Mouse (Mus musculus): ENCODE data around the gene Mtf1. TPM values are rescaled to one million over a fixed set of nuclear protein-coding genes. Genes with fewer than 3 reads are reported as not detected.

Gene Mtf1
- polyA plus RNA-seq, 1 experiment from 2014 or later: 12.6 TPM

- peak within 1 kb of the TSS; percentile 91 for H3K9ac ChIP-seq (replicated peaks; ENCODE audit: low read length)
- peak within 1 kb of the TSS; percentile 73 for H3K4me2 ChIP-seq (ENCODE audit: low read depth, low read length)
- no peaks in the 10 kb centered on the region for H3K36me3 ChIP-seq (replicated peaks; ENCODE audit: control insufficient read depth, insufficient read depth, low read depth, low read length)
- peak within 1 kb of the TSS; percentile 81 for H3K27ac ChIP-seq (replicated peaks; ENCODE audit: low read depth, low read length)
- ATAC-seq (replicated peaks; ENCODE audit: insufficient number of reproducible peaks, low FRiP score, low TSS enrichment, low read depth): peak; percentile 88
- peak within 1 kb of the TSS; percentile 98 for H3K4me3 ChIP-seq (ENCODE audit: low read depth, low read length)
- DNase-seq (ENCODE audit: low spot score): peak; percentile 96
- no peaks in the 10 kb centered on the region for H3K27me3 ChIP-seq (ENCODE audit: control insufficient read depth, insufficient read depth, low read length)
- H3K9me3 ChIP-seq (replicated peaks; ENCODE audit: control insufficient read depth, low read length): no peaks in the 10 kb centered on the region
- WGBS: under 1% methylated on average over 68 of the region's 90 CpGs
- 0 out of 2 replicates have a peak, but pooled peaks cover 6% of the 10 kb centered on the region for H3K4me1 ChIP-seq (ENCODE audit: control insufficient read depth, insufficient read depth, low read length)
These were observed 48.5 kb downstream of the Mtf1 start, which contains the start of gene Yrdc for GRCm38 (mm10) chr4:124850261-124850913. Yrdc (plus strand) TSS chr4:124850679.

- H3K9me3 ChIP-seq (replicated peaks; ENCODE audit: control insufficient read depth, low read length): no peaks in the 10 kb centered on the region
- peak within 1 kb of the TSS; percentile 81 for H3K27ac ChIP-seq (replicated peaks; ENCODE audit: low read depth, low read length)
- 0 out of 2 replicates have a peak, but pooled peaks cover 6% of the 10 kb centered on the region for H3K4me1 ChIP-seq (ENCODE audit: control insufficient read depth, insufficient read depth, low read length)
- peak within 1 kb of the TSS; percentile 91 for H3K9ac ChIP-seq (replicated peaks; ENCODE audit: low read length)
- H3K27me3 ChIP-seq (ENCODE audit: control insufficient read depth, insufficient read depth, low read length): no peaks in the 10 kb centered on the region
- H3K4me2 ChIP-seq (ENCODE audit: low read depth, low read length): peak within 1 kb of the TSS; percentile 73
- DNase-seq (ENCODE audit: low spot score) (peak; percentile 36), ATAC-seq (replicated peaks; ENCODE audit: insufficient number of reproducible peaks, low FRiP score, low TSS enrichment, low read depth) (peak; percentile 32)
- under 1% methylated on average over 74 of the region's 75 CpGs for WGBS
- H3K4me3 ChIP-seq (ENCODE audit: low read depth, low read length): peak within 1 kb of the TSS; percentile 98
- H3K36me3 ChIP-seq (replicated peaks; ENCODE audit: control insufficient read depth, insufficient read depth, low read depth, low read length): no peaks in the 10 kb centered on the region
These were observed 49.2 kb downstream of the Mtf1 start, which contains the start of gene 1110065P20Rik for GRCm38 (mm10) chr4:124850933-124851658. 1110065P20Rik (minus strand) TSS chr4:124851196.

GRCm38 (mm10) chr4:124856294-124856693 is 54.4 kb downstream of the Mtf1 start:
- Histone ChIP-seq H3K4me2 (ENCODE audit: low read depth, low read length) (no peak overlapping the region), H3K36me3 (replicated peaks; ENCODE audit: control insufficient read depth, insufficient read depth, low read depth, low read length) (no peaks in the 10 kb centered on the region), H3K4me1 (ENCODE audit: control insufficient read depth, insufficient read depth, low read length) (0 out of 2 replicates have a peak, but pooled peaks cover 3% of the 10 kb centered on the region), H3K9me3 (replicated peaks; ENCODE audit: control insufficient read depth, low read length) (no peaks in the 10 kb centered on the region), H3K9ac (replicated peaks; ENCODE audit: low read length) (no peak overlapping the region), H3K27ac (replicated peaks; ENCODE audit: low read depth, low read length) (no peak overlapping the region), H3K4me3 (ENCODE audit: low read depth, low read length) (no peak overlapping the region), H3K27me3 (ENCODE audit: control insufficient read depth, insufficient read depth, low read length) (peaks cover 7% of the 10 kb centered on the region)
- ATAC-seq (replicated peaks; ENCODE audit: insufficient number of reproducible peaks, low FRiP score, low TSS enrichment, low read depth) (no peak), DNase-seq (ENCODE audit: low spot score) (no peak)
- 92% methylated on average over 8 of the region's 8 CpGs for WGBS

- WGBS: 71% methylated on average over 5 of the region's 5 CpGs
- H3K4me3 ChIP-seq (ENCODE audit: low read depth, low read length): no peak overlapping the region
- no peak for DNase-seq (ENCODE audit: low spot score)
- no peaks in the 10 kb centered on the region for H3K9me3 ChIP-seq (replicated peaks; ENCODE audit: control insufficient read depth, low read length)
- no peak overlapping the region for H3K27ac ChIP-seq (replicated peaks; ENCODE audit: low read depth, low read length)
- H3K27me3 ChIP-seq (ENCODE audit: control insufficient read depth, insufficient read depth, low read length): peaks cover 21% of the 10 kb centered on the region
- H3K36me3 ChIP-seq (replicated peaks; ENCODE audit: control insufficient read depth, insufficient read depth, low read depth, low read length): no peaks in the 10 kb centered on the region
- ATAC-seq (replicated peaks; ENCODE audit: insufficient number of reproducible peaks, low FRiP score, low TSS enrichment, low read depth): no peak
- H3K9ac ChIP-seq (replicated peaks; ENCODE audit: low read length): no peak overlapping the region
- no peak overlapping the region for H3K4me2 ChIP-seq (ENCODE audit: low read depth, low read length)
- H3K4me1 ChIP-seq (ENCODE audit: control insufficient read depth, insufficient read depth, low read length): peaks cover 2% of the 10 kb centered on the region; the same call in 1 of the 2 replicates
These were observed 56.5 kb downstream of the Mtf1 start for GRCm38 (mm10) chr4:124858370-124858769.

GRCm38 (mm10) chr4:124860446-124860845 is 58.5 kb downstream of the Mtf1 start:
- no peaks in the 10 kb centered on the region for H3K36me3 ChIP-seq (replicated peaks; ENCODE audit: control insufficient read depth, insufficient read depth, low read depth, low read length)
- ATAC-seq (replicated peaks; ENCODE audit: insufficient number of reproducible peaks, low FRiP score, low TSS enrichment, low read depth) (no peak), DNase-seq (ENCODE audit: low spot score) (peak; percentile 89)
- no peak overlapping the region for H3K9ac ChIP-seq (replicated peaks; ENCODE audit: low read length)
- H3K4me1 ChIP-seq (ENCODE audit: control insufficient read depth, insufficient read depth, low read length): peaks cover 2% of the 10 kb centered on the region; the same call in 1 of the 2 replicates
- no peak overlapping the region for H3K27ac ChIP-seq (replicated peaks; ENCODE audit: low read depth, low read length)
- 17% methylated on average over 7 of the region's 7 CpGs for WGBS
- H3K9me3 ChIP-seq (replicated peaks; ENCODE audit: control insufficient read depth, low read length): no peaks in the 10 kb centered on the region
- peaks cover 21% of the 10 kb centered on the region for H3K27me3 ChIP-seq (ENCODE audit: control insufficient read depth, insufficient read depth, low read length)
- no peak overlapping the region for H3K4me2 ChIP-seq (ENCODE audit: low read depth, low read length)
- H3K4me3 ChIP-seq (ENCODE audit: low read depth, low read length): no peak overlapping the region

GRCm38 (mm10) chr4:124861283-124862188 is 59.6 kb downstream of the Mtf1 start, which contains the start of gene Maneal:
Maneal (minus strand) TSS chr4:124862171.
- ATAC-seq (replicated peaks; ENCODE audit: insufficient number of reproducible peaks, low FRiP score, low TSS enrichment, low read depth) (peak; percentile 50), DNase-seq (ENCODE audit: low spot score) (no peak)
- H3K4me2 ChIP-seq (ENCODE audit: low read depth, low read length): peak within 1 kb of the TSS; percentile 79
- no peaks in the 10 kb centered on the region for H3K9me3 ChIP-seq (replicated peaks; ENCODE audit: control insufficient read depth, low read length)
- WGBS: 3% methylated on average over 59 of the region's 77 CpGs
- H3K27me3 ChIP-seq (ENCODE audit: control insufficient read depth, insufficient read depth, low read length): peaks cover 21% of the 10 kb centered on the region
- peak within 1 kb of the TSS; percentile 60 for H3K9ac ChIP-seq (replicated peaks; ENCODE audit: low read length)
- H3K27ac ChIP-seq (replicated peaks; ENCODE audit: low read depth, low read length): no peak within 1 kb of the TSS
- H3K4me3 ChIP-seq (ENCODE audit: low read depth, low read length): peak within 1 kb of the TSS; percentile 55
- H3K4me1 ChIP-seq (ENCODE audit: control insufficient read depth, insufficient read depth, low read length): peaks cover 2% of the 10 kb centered on the region; the same call in 1 of the 2 replicates
- H3K36me3 ChIP-seq (replicated peaks; ENCODE audit: control insufficient read depth, insufficient read depth, low read depth, low read length): no peaks in the 10 kb centered on the region

GRCm38 (mm10) chr4:124872719-124873118 is 70.8 kb downstream of the Mtf1 start:
- ATAC-seq (replicated peaks; ENCODE audit: insufficient number of reproducible peaks, low FRiP score, low TSS enrichment, low read depth) (no peak), DNase-seq (ENCODE audit: low spot score) (no peak)
- Histone ChIP-seq H3K4me1 (ENCODE audit: control insufficient read depth, insufficient read depth, low read length) (no peaks in the 10 kb centered on the region), H3K4me3 (ENCODE audit: low read depth, low read length) (no peak overlapping the region), H3K4me2 (ENCODE audit: low read depth, low read length) (no peak overlapping the region), H3K9ac (replicated peaks; ENCODE audit: low read length) (no peak overlapping the region), H3K9me3 (replicated peaks; ENCODE audit: control insufficient read depth, low read length) (no peaks in the 10 kb centered on the region), H3K27me3 (ENCODE audit: control insufficient read depth, insufficient read depth, low read length) (no peaks in the 10 kb centered on the region), H3K27ac (replicated peaks; ENCODE audit: low read depth, low read length) (no peak overlapping the region), H3K36me3 (replicated peaks; ENCODE audit: control insufficient read depth, insufficient read depth, low read depth, low read length) (no peaks in the 10 kb centered on the region)
- WGBS: 100% methylated on average over 1 of the region's 1 CpGs

All from embryonic facial prominence, embryonic 11.5 days (tissue).